Mouse (Mus musculus) left cerebral cortex, postnatal 14 days (tissue): Measurements from ENCODE around the gene Rpl19. TPM values are rescaled to one million over a fixed set of nuclear protein-coding genes. Genes with fewer than 3 reads are reported as not detected.

ENCODE experiments used
- DNase-seq, 2 experiments: peaks; one replicate each; pipeline ENCODE4 v3.0.0; 2021 to 2022; ENCODE audit warnings: low spot score in 2 of 2, mixed read lengths in 1 of 2
- intact Hi-C: fragments of 180-260 bp; cut with DNase I; formaldehyde crosslinking; loops from one replicate; pipeline ENCODE4 v1.15.1; 2025
- microRNA-seq, 2 experiments: library from miRNA; unstranded; fragments of <30 nt; microRNA quantifications; one replicate each; pipeline ENCODE4 v1.2.0; 2022
- total RNA-seq, 2 experiments: library from RNA; stranded (reverse); gene quantifications; 2 replicates each; pipeline ENCODE4 v1.2.3; 2021

Rpl19 gene
- total RNA-seq, 2 experiments from 2014 or later = 536 to 545 TPM

DNA sequence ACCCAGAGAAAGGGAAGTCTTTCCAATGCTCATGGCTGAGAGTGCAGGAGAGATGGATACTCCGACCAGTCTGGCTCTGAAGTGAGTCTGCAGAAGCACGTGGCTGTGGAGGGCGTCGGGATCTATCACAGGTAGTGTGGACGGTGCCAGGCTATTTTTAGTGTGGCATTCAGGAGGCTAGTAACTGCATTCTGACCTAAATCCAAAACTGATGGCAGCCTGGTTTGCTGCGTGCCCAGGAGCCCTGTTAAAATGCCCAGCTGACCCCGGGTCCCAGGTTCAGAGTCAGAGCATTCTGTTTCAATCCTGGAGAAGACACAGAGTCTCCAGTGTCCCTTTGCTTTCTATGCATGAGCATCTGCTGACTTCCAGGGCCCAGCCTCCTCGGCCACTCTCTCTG lies 50.6 kb downstream of the Rpl19 start:
- no peak for DNase-seq
- intact Hi-C loops = no loop called here

Small RNA genes lying within 50 kb of the gene (microRNA-seq; reads per million reads assigned to microRNA genes)
- gene Gm27597 = 0 reads per million in 2 experiments

Other genes starting within 250 kb of the Rpl19 start
- gene Rpl23, start 244.3 kb upstream of the Rpl19 start, total RNA-seq = 100 to 1,000 TPM; 342 to 343 TPM
- 100 to 1,000 TPM; 189 to 204 TPM for gene Lasp1, start 227.7 kb upstream of the Rpl19 start, total RNA-seq
- gene B230217C12Rik, start 185.9 kb upstream of the Rpl19 start, total RNA-seq = 10 to 100 TPM; 48.5 to 52.8 TPM
- gene Fbxo47, start 142.6 kb upstream of the Rpl19 start, total RNA-seq = under 1 TPM; 0.86 to 0.99 TPM
- 10 to 100 TPM in 1 of 2 experiments, 1 to 10 TPM in 1; 9.8 to 14.9 TPM for gene Plxdc1, start 40.3 kb upstream of the Rpl19 start, total RNA-seq
- 1 to 10 TPM; 2.2 to 2.3 TPM for gene Arl5c, start 30.5 kb upstream of the Rpl19 start, total RNA-seq
- gene Cacnb1, start 3.7 kb upstream of the Rpl19 start, total RNA-seq = 100 to 1,000 TPM; 150 TPM
- gene Stac2, start 26.8 kb downstream of the Rpl19 start, total RNA-seq = 10 to 100 TPM; 27.7 to 28.0 TPM
- gene Fbxl20, start 123.7 kb downstream of the Rpl19 start, total RNA-seq = 10 to 100 TPM; 31.1 to 35.7 TPM
- gene Med1, start 166.6 kb downstream of the Rpl19 start, total RNA-seq = 10 to 100 TPM; 46.9 to 52.8 TPM
- 10 to 100 TPM; 34.2 to 34.8 TPM for gene Cdk12, start 176.3 kb downstream of the Rpl19 start, total RNA-seq